Mouse (Mus musculus) heart, adult 2 months (tissue): ENCODE data around the gene Kank1.

Source experiments
- CTCF ChIP-seq: fragments of 200-600 bp; IDR thresholded peaks from 2 replicates; pipeline ENCODE4 v1.8.1; 2022; ENCODE audit warnings: antibody characterized with exemption, mild to moderate bottlenecking, moderate library complexity
- POLR2A ChIP-seq: fragments of 200-500 bp; IDR thresholded peaks from 2 replicates; pipeline ENCODE4 v1.6.1; 2011; ENCODE audit warnings: mild to moderate bottlenecking, low read depth, low read length, control low read depth; ENCODE audit not compliant: insufficient read depth

DNA sequence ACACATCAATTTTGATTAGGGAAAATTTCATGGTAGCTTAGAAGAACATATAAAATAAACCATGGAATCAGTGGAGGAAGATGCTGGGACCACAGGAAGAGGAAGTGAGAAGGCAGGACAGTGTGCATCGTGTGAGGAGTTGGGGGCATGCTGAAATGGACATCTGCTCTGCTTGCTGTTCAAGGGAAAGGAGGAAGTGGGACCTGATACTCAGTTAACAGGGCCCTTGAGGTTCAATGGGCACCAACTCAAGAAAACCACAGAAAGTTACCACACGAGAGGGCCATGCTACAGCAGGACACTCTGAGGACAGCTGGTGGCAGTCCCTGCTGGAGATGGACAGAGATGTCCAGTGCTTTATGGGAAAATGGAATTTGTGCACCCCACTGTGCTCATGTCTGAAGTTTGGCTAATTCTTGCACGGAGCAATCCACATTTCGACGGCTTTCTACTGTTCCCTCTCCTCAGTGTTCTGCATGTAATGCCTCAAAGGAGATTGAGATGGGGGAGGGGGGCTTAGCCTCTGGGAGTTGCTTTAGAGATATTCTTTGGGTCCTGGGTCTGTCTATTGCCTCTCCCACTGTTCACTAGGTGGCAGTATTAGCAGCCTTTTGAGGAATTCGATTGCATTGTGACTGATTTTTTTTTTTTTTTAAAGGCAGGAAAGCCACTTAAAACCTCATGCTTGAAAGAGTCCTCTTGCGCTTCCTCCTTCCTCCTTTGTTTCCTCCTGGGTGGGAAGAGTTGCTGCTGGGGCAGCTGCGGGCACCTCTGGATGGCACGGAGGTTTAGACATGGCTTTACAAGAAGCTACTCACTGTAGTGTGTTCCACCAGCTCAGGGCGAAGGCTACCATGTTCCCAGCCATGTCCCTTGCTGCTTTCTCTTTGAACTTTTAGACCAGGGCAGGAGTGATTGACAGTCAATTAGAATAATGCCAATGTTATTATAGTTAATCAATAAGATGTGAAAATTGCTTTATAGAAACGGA lies 104.2 kb downstream of the Kank1 start:
- TF ChIP-seq CTCF (peak; percentile 81), POLR2A (no peak)
